Mouse (Mus musculus): ENCODE measurements around the gene Gm17409. TPM values are rescaled to one million over a fixed set of nuclear protein-coding genes. Genes with fewer than 3 reads are reported as not detected.

Gene Gm17409
- total and polyA plus RNA-seq, 3 experiments, result not detected

GRCm38 (mm10) chr2:58457488-58457865, 12.4 kb upstream of the Gm17409 start:
- Histone ChIP-seq H3K9me3 (replicated peaks) (peaks cover 45% of the 10 kb centered on the region), H3K4me1 (ENCODE audit: insufficient read depth, low read depth, low read length) (no peaks in the 10 kb centered on the region), H3K36me3 (replicated peaks) (no peaks in the 10 kb centered on the region), H3K27me3 (ENCODE audit: insufficient read depth, low read length) (no peaks in the 10 kb centered on the region), H3K4me3 (ENCODE audit: low read depth, low read length) (no peak overlapping the region)
- no peak for TF ChIP-seq GATA1 (IDR thresholded peaks at IDR 0.05; ENCODE audit: borderline replicate concordance, low read length)
- no peak for TF ChIP-seq POLR2AphosphoS5 (IDR thresholded peaks at IDR 0.05; ENCODE audit: insufficient replicate concordance, low read depth, low read length)
- no peak for TF ChIP-seq GATA2 (IDR thresholded peaks at IDR 0.05; ENCODE audit: borderline replicate concordance, low read depth, low read length)
- DNase-seq (ENCODE audit: low spot score) (no peak), ATAC-seq (ENCODE audit: extremely low read depth, insufficient number of reproducible peaks, low FRiP score, poor library complexity, severe bottlenecking) (no peak)

GRCm38 (mm10) chr2:58458820-58459371, 11.0 kb upstream of the Gm17409 start:
- Histone ChIP-seq H3K9me3 (replicated peaks) (peaks cover 42% of the 10 kb centered on the region), H3K4me1 (ENCODE audit: insufficient read depth, low read depth, low read length) (no peaks in the 10 kb centered on the region), H3K27me3 (ENCODE audit: insufficient read depth, low read length) (no peaks in the 10 kb centered on the region), H3K4me3 (ENCODE audit: low read depth, low read length) (no peak overlapping the region), H3K36me3 (replicated peaks) (no peaks in the 10 kb centered on the region)
- no peak for DNase-seq (ENCODE audit: low spot score)
- TF ChIP-seq TAL1 (conservative IDR thresholded peaks at IDR 0.05; ENCODE audit: low read depth, low read length), result no peak
- TF ChIP-seq GATA1 (IDR thresholded peaks at IDR 0.05; ENCODE audit: borderline replicate concordance, low read length), result no peak
- TF ChIP-seq CTCF (IDR thresholded peaks at IDR 0.05; ENCODE audit: low read depth, low read length), result no peak
- no peak for TF ChIP-seq POLR2AphosphoS5 (IDR thresholded peaks at IDR 0.05; ENCODE audit: insufficient replicate concordance, low read depth, low read length)
- TF ChIP-seq GATA2 (IDR thresholded peaks at IDR 0.05; ENCODE audit: borderline replicate concordance, low read depth, low read length), result no peak
- ATAC-seq (ENCODE audit: extremely low read depth, insufficient number of reproducible peaks, low FRiP score, poor library complexity, severe bottlenecking), result no peak

- no peak for DNase-seq (ENCODE audit: low spot score)
Measured at GRCm38 (mm10) chr2:58470290-58470689, 374 bp downstream of the Gm17409 start.

GRCm38 (mm10) chr2:58475578-58475977, 5.7 kb downstream of the Gm17409 start:
- ATAC-seq (ENCODE audit: extremely low read depth, insufficient number of reproducible peaks, low FRiP score, poor library complexity, severe bottlenecking) (no peak), DNase-seq (ENCODE audit: low spot score) (no peak)
- Histone ChIP-seq H3K9me3 (replicated peaks) (peaks cover 51% of the 10 kb centered on the region), H3K4me3 (ENCODE audit: low read depth, low read length) (no peak overlapping the region), H3K4me1 (ENCODE audit: insufficient read depth, low read depth, low read length) (no peaks in the 10 kb centered on the region), H3K36me3 (replicated peaks) (no peaks in the 10 kb centered on the region), H3K27me3 (ENCODE audit: insufficient read depth, low read length) (no peaks in the 10 kb centered on the region)
- no peak for TF ChIP-seq CTCF (IDR thresholded peaks at IDR 0.05; ENCODE audit: low read depth, low read length)
- no peak for TF ChIP-seq POLR2AphosphoS5 (IDR thresholded peaks at IDR 0.05; ENCODE audit: insufficient replicate concordance, low read depth, low read length)
- no peak for TF ChIP-seq GATA1 (IDR thresholded peaks at IDR 0.05; ENCODE audit: borderline replicate concordance, low read length)
- TF ChIP-seq TAL1 (conservative IDR thresholded peaks at IDR 0.05; ENCODE audit: low read depth, low read length), result no peak
- no peak for TF ChIP-seq GATA2 (IDR thresholded peaks at IDR 0.05; ENCODE audit: borderline replicate concordance, low read depth, low read length)

More at GRCm38 (mm10) chr2:58470290-58470689, 374 bp downstream of the Gm17409 start:
- Histone ChIP-seq H3K27me3 (ENCODE audit: insufficient read depth, low read length) (no peaks in the 10 kb centered on the region), H3K9me3 (replicated peaks) (peaks cover 49% of the 10 kb centered on the region), H3K36me3 (replicated peaks) (no peaks in the 10 kb centered on the region), H3K4me3 (ENCODE audit: low read depth, low read length) (no peak overlapping the region), H3K4me1 (ENCODE audit: insufficient read depth, low read depth, low read length) (no peaks in the 10 kb centered on the region)
- TF ChIP-seq GATA1 (IDR thresholded peaks at IDR 0.05; ENCODE audit: borderline replicate concordance, low read length), result no peak
- TF ChIP-seq TAL1 (conservative IDR thresholded peaks at IDR 0.05; ENCODE audit: low read depth, low read length), result no peak
- no peak for TF ChIP-seq CTCF (IDR thresholded peaks at IDR 0.05; ENCODE audit: low read depth, low read length)
- no peak for TF ChIP-seq GATA2 (IDR thresholded peaks at IDR 0.05; ENCODE audit: borderline replicate concordance, low read depth, low read length)
- no peak for TF ChIP-seq POLR2AphosphoS5 (IDR thresholded peaks at IDR 0.05; ENCODE audit: insufficient replicate concordance, low read depth, low read length)
- ATAC-seq (ENCODE audit: extremely low read depth, insufficient number of reproducible peaks, low FRiP score, poor library complexity, severe bottlenecking), result no peak

GRCm38 (mm10) chr2:58476956-58477715, 7.2 kb downstream of the Gm17409 start:
- ATAC-seq (ENCODE audit: extremely low read depth, insufficient number of reproducible peaks, low FRiP score, poor library complexity, severe bottlenecking), result no peak
- H3K36me3 ChIP-seq (replicated peaks), result no peaks in the 10 kb centered on the region
- no peaks in the 10 kb centered on the region for H3K4me1 ChIP-seq (ENCODE audit: insufficient read depth, low read depth, low read length)
- DNase-seq (ENCODE audit: low spot score), result no peak
- H3K27me3 ChIP-seq (ENCODE audit: insufficient read depth, low read length), result no peaks in the 10 kb centered on the region
- no peak overlapping the region for H3K4me3 ChIP-seq (ENCODE audit: low read depth, low read length)
- H3K9me3 ChIP-seq (replicated peaks), result peaks cover 50% of the 10 kb centered on the region
- TF ChIP-seq TAL1 (conservative IDR thresholded peaks at IDR 0.05; ENCODE audit: low read depth, low read length) (no peak), CTCF (IDR thresholded peaks at IDR 0.05; ENCODE audit: low read depth, low read length) (no peak), GATA2 (IDR thresholded peaks at IDR 0.05; ENCODE audit: borderline replicate concordance, low read depth, low read length) (no peak), POLR2AphosphoS5 (IDR thresholded peaks at IDR 0.05; ENCODE audit: insufficient replicate concordance, low read depth, low read length) (no peak), GATA1 (IDR thresholded peaks at IDR 0.05; ENCODE audit: borderline replicate concordance, low read length) (no peak)

- no peaks in the 10 kb centered on the region for H3K4me1 ChIP-seq (ENCODE audit: insufficient read depth, low read depth, low read length)
- no peak overlapping the region for H3K4me3 ChIP-seq (ENCODE audit: low read depth, low read length)
- ATAC-seq (ENCODE audit: extremely low read depth, insufficient number of reproducible peaks, low FRiP score, poor library complexity, severe bottlenecking), result no peak
- no peaks in the 10 kb centered on the region for H3K36me3 ChIP-seq (replicated peaks)
- H3K9me3 ChIP-seq (replicated peaks), result peaks cover 42% of the 10 kb centered on the region
- no peak for DNase-seq (ENCODE audit: low spot score)
- no peak for TF ChIP-seq GATA1 (IDR thresholded peaks at IDR 0.05; ENCODE audit: borderline replicate concordance, low read length)
- no peak for TF ChIP-seq CTCF (IDR thresholded peaks at IDR 0.05; ENCODE audit: low read depth, low read length)
- no peak for TF ChIP-seq POLR2AphosphoS5 (IDR thresholded peaks at IDR 0.05; ENCODE audit: insufficient replicate concordance, low read depth, low read length)
- TF ChIP-seq TAL1 (conservative IDR thresholded peaks at IDR 0.05; ENCODE audit: low read depth, low read length), result no peak
- TF ChIP-seq GATA2 (IDR thresholded peaks at IDR 0.05; ENCODE audit: borderline replicate concordance, low read depth, low read length), result no peak
- H3K27me3 ChIP-seq (ENCODE audit: insufficient read depth, low read length), result no peaks in the 10 kb centered on the region
Measured at GRCm38 (mm10) chr2:58478144-58478543, 8.2 kb downstream of the Gm17409 start.
